ENCODE assay signal across 22 mouse cellular contexts in genomic region chr15:19806994-19807393, GRCm38 (mm10).
DNase-seq lines count a peak whose midpoint lies in the region; ATAC-seq and TF ChIP-seq lines count a peak whose summit lies in the region.
"Had no signal": no experiment of that assay in that cellular context is flagged by ENCODE, and none has a peak within 500 bp of the region (broad histone marks: within the 10 kb centered on the region; RNA-seq: fewer than 3 reads in every experiment).

No protein-coding gene starts in this region.

- H3K9ac ChIP-seq in midbrain, embryonic 14.5 days (replicated peaks; ENCODE audit: low read length): no peak overlapping the region
- H3K9ac ChIP-seq: embryonic facial prominence, embryonic 12.5 days; forebrain, embryonic 13.5 days; forebrain, embryonic 15.5 days; forebrain, postnatal 0 days had no signal

- H3K36me3 ChIP-seq in midbrain, embryonic 14.5 days (ENCODE audit: control insufficient read depth, insufficient read depth, low read length): no peaks in the 10 kb centered on the region
- H3K36me3 ChIP-seq: embryonic facial prominence, embryonic 10.5 days; embryonic facial prominence, embryonic 12.5 days; forebrain, embryonic 15.5 days had no signal

- no peak overlapping the region for H3K4me3 ChIP-seq in midbrain, embryonic 14.5 days (replicated peaks; ENCODE audit: low read depth, low read length)
- H3K4me3 ChIP-seq: embryonic facial prominence, embryonic 10.5 days; embryonic facial prominence, embryonic 12.5 days; forebrain, embryonic 13.5 days; forebrain, embryonic 15.5 days had no signal

- no peak for TF ChIP-seq POLR2A in brain, embryonic 14.5 days (IDR thresholded peaks at IDR 0.05; ENCODE audit: borderline replicate concordance, extremely low read depth, insufficient read depth, insufficient read length, poor library complexity, severe bottlenecking)

- TF ChIP-seq CTCF in brain, embryonic 14.5 days (IDR thresholded peaks at IDR 0.05; ENCODE audit: borderline replicate concordance, extremely low read depth, insufficient read depth, insufficient read length): no peak

- no peaks in the 10 kb centered on the region for H3K27me3 ChIP-seq in midbrain, embryonic 14.5 days (ENCODE audit: control insufficient read depth, insufficient read depth, low read length)
- H3K27me3 ChIP-seq: embryonic facial prominence, embryonic 12.5 days; forebrain, embryonic 13.5 days; forebrain, embryonic 15.5 days had no signal

- no peaks in the 10 kb centered on the region for H3K4me1 ChIP-seq in midbrain, embryonic 14.5 days (ENCODE audit: control insufficient read depth, insufficient read depth, low read length)
- H3K4me1 ChIP-seq: embryonic facial prominence, embryonic 10.5 days; embryonic facial prominence, embryonic 12.5 days; forebrain, embryonic 13.5 days; forebrain, embryonic 15.5 days had no signal

- H3K4me2 ChIP-seq in midbrain, embryonic 14.5 days (ENCODE audit: low read length): no peak overlapping the region
- H3K4me2 ChIP-seq: embryonic facial prominence, embryonic 12.5 days; forebrain, embryonic 13.5 days; forebrain, embryonic 15.5 days had no signal

- no peaks in the 10 kb centered on the region; the same call in 1 of the 2 replicates for H3K9me3 ChIP-seq in midbrain, embryonic 14.5 days (ENCODE audit: control insufficient read depth, low read length)
- H3K9me3 ChIP-seq: embryonic facial prominence, embryonic 10.5 days; embryonic facial prominence, embryonic 12.5 days; forebrain, embryonic 13.5 days; forebrain, embryonic 15.5 days had no signal

- peak; percentile 5 for DNase-seq in layer of hippocampus, adult 9-10 months (ENCODE audit: low spot score)
- no peak for DNase-seq in layer of hippocampus, postnatal 36 days
- DNase-seq in left cerebral cortex, adult 11 months (ENCODE audit: low spot score): peak; percentile 5
- DNase-seq in left cerebral cortex, adult 8-10 months (ENCODE audit: low spot score in 2 of 2): no peak
- peak; percentile 59 for DNase-seq in brain, adult 2 months (ENCODE audit: low read depth, low spot score)
- DNase-seq in brain, embryonic 14.5 days (ENCODE audit: low read depth): peak; percentile 6
- DNase-seq in T-cell, adult 2 months (ENCODE audit: low spot score): no peak
- DNase-seq in midbrain, embryonic 14.5 days: no peak
- DNase-seq: adrenal gland, adult 8-10 months; adrenal gland, postnatal 14 days; adrenal gland, postnatal 36 days; cerebellum, adult 11-12 months; cerebellum, adult 2 months; cerebellum, adult 9-10 months; cerebellum, postnatal 10 days; cerebellum, postnatal 25 days; forebrain, postnatal 0 days had no signal

- ATAC-seq in midbrain, embryonic 14.5 days (ENCODE audit: low FRiP score, low TSS enrichment): no peak
- ATAC-seq: activated CD4-positive, CD25-positive, alpha-beta regulatory T cell, adult 4 months; forebrain, embryonic 13.5 days; forebrain, embryonic 15.5 days; forebrain, postnatal 0 days had no signal

- no peak overlapping the region for H3K27ac ChIP-seq in midbrain, embryonic 14.5 days (replicated peaks; ENCODE audit: low read depth, low read length)
- H3K27ac ChIP-seq: embryonic facial prominence, embryonic 10.5 days; embryonic facial prominence, embryonic 12.5 days; forebrain, embryonic 13.5 days; forebrain, embryonic 15.5 days had no signal

Comparison
In these comparisons a context has a peak if more than half of its experiments do, and no peak if none do; other contexts are left out.
1. DNase-seq: peak in layer of hippocampus, adult 9-10 months (single experiment), left cerebral cortex, adult 11 months (single experiment), brain, adult 2 months (single experiment) and brain, embryonic 14.5 days (single experiment); none in layer of hippocampus, postnatal 36 days (0 of 2), left cerebral cortex, adult 8-10 months (0 of 2), T-cell, adult 2 months (single experiment) and midbrain, embryonic 14.5 days (single experiment).